Mouse (Mus musculus) c-Kit-positive CD71-negative TER-119-negative erythroid progenitor cells, embryonic 14.5 days (primary cell): Measurements from ENCODE around the gene Coq3.

Source experiments
- DNase-seq: peaks from one replicate; pipeline ENCODE4 v3.0.0-alpha.2; 2013; ENCODE audit warnings: low read depth

Gene Coq3

GRCm38 (mm10) chr4:21879565-21880220, at the start of gene Coq3:
Gene Coq3, plus strand, starts transcription at chr4:21879673.
- DNase-seq: peak; percentile 81

- no peak for DNase-seq
These were observed 46.6 kb upstream of the Coq3 start for GRCm38 (mm10) chr4:21832844-21833243.

- peak; percentile 93 for DNase-seq
These were observed 31.8 kb upstream of the Coq3 start, which contains the start of gene Pnisr for GRCm38 (mm10) chr4:21847481-21848286. Gene Pnisr, plus strand, starts transcription at chr4:21847583.

- peak; percentile 73 for DNase-seq
These were observed 31.2 kb upstream of the Coq3 start for GRCm38 (mm10) chr4:21848287-21848630.

- DNase-seq: no peak
These were observed 22.0 kb upstream of the Coq3 start for GRCm38 (mm10) chr4:21857481-21857880.

GRCm38 (mm10) chr4:21865226-21865625, 14.2 kb upstream of the Coq3 start:
- DNase-seq: no peak

- DNase-seq: no peak
These were observed 697 bp upstream of the Coq3 start for GRCm38 (mm10) chr4:21878776-21879175.

- DNase-seq: no peak
These were observed 3.3 kb downstream of the Coq3 start for GRCm38 (mm10) chr4:21882806-21883205.

GRCm38 (mm10) chr4:21885831-21886230, 6.4 kb downstream of the Coq3 start:
- DNase-seq: no peak

GRCm38 (mm10) chr4:21930971-21931771, 51.7 kb downstream of the Coq3 start, which contains the start of gene Faxc:
Gene Faxc, plus strand, starts transcription at chr4:21931329.
- DNase-seq: no peak

GRCm38 (mm10) chr4:21931772-21932630, 52.5 kb downstream of the Coq3 start:
- DNase-seq: no peak

- DNase-seq: no peak
These were observed 55.9 kb downstream of the Coq3 start for GRCm38 (mm10) chr4:21935378-21935777.

- no peak for DNase-seq
These were observed 57.0 kb downstream of the Coq3 start for GRCm38 (mm10) chr4:21936424-21936823.

- no peak for DNase-seq
These were observed 58.4 kb downstream of the Coq3 start for GRCm38 (mm10) chr4:21937890-21938289.

GRCm38 (mm10) chr4:21944672-21945071, 65.2 kb downstream of the Coq3 start:
- DNase-seq: no peak

GRCm38 (mm10) chr4:21951444-21951843, 72.0 kb downstream of the Coq3 start:
- DNase-seq: no peak

GRCm38 (mm10) chr4:21952255-21952654, 72.8 kb downstream of the Coq3 start:
- no peak for DNase-seq

GRCm38 (mm10) chr4:21957570-21958321, 78.3 kb downstream of the Coq3 start:
- peak; percentile 47 for DNase-seq
